Mouse (Mus musculus): ENCODE measurements around the gene Gm20931.
"Not testable (repeated sequence)": the region's sequence is repeated elsewhere in the genome, so short reads cannot be mapped to it uniquely, and the experiment has no call there.

Gene Gm20931

DNA sequence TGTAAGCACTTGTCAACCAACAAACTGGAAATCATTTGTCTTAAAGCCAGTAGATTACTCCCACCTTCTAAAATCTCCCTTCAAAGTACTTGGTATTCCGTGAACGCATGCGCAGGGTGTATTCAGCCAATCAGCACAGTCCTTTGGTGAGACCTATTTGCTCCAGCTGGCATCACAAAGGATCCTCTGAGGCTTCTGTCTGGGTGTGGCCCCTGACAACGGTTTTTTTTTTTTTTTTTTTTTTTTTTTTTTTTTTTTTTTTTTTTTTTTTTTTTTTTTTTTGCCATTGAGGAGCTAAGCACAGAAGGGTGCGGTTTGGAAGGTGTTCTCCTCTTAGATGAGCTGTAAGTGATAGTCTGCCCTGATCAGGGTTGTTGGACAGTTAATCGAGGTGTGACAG lies at the start of gene Gm20931:
Gene Gm20931, plus strand, starts transcription at position 301 of the 400 bp plus-strand sequence.
- not testable (repeated sequence) for DNase-seq (ENCODE audit: low spot score in 2 of 2)

Measured in left cerebral cortex, adult 9 months (tissue).